Mouse (Mus musculus): ENCODE data around the gene Gm5483.

DNA sequence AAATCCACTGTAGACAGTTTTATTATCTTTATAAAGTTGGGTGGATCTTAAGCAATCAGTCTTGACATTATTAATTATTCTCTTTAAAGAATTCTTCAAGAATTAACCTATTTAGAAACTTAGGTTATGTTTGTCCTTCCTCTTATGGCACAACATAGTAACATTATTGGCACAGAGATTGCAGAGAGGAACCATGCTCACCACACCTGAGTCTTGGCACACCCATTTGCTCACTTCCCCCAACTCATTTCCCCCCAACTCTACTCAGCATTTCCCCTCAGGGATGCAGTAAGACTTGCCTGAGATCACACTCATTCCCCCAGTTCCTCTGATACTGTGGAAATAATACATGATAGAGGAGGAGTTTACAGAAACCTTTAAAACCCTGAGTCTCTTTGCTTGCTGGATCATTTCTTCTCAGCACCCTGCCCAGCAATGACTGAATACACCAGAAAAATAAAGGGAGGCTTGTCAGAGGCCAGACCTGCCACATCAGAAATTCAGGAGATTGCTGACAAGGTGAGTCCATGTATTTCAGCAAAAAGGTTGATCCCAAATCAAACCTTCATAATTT is 27.5 kb upstream of the Gm5483 start, which contains the start of gene Stfa2l1:
- no peak for TF ChIP-seq CTCF (IDR thresholded peaks at IDR 0.05; ENCODE audit: low read depth, low read length)
- no peak for TF ChIP-seq TAL1 (conservative IDR thresholded peaks at IDR 0.05; ENCODE audit: low read depth, low read length)
- TF ChIP-seq POLR2AphosphoS5 (IDR thresholded peaks at IDR 0.05; ENCODE audit: insufficient replicate concordance, low read depth, low read length) = no peak
- TF ChIP-seq GATA1 (IDR thresholded peaks at IDR 0.05; ENCODE audit: borderline replicate concordance, low read length) = no peak

Measured in G1E (cell line).